Mouse (Mus musculus) layer of hippocampus, adult 18-20 months (tissue): ENCODE results near the gene Gm11937. TPM values are rescaled to one million over a fixed set of nuclear protein-coding genes. Genes with fewer than 3 reads are reported as not detected.
A peak's percentile ranks its signal among the peaks of the same experiment; 100 is the strongest.
"Not testable (repeated sequence)": the region's sequence is repeated elsewhere in the genome, so short reads cannot be mapped to it uniquely, and the experiment has no call there.

ENCODE experiments used
- DNase-seq, 2 experiments: peaks; one replicate each; pipeline ENCODE4 v3.0.0; 2022; ENCODE audit warnings: low spot score in 2 of 2
- long read RNA-seq: library from polyadenylated mRNA; stranded (forward); transcript quantifications from one replicate; pipeline ENCODE4 v2.0.0, GENCODE M21; 2021
- total RNA-seq, 2 experiments: library from RNA; stranded (reverse); gene quantifications; 2 replicates each; pipeline ENCODE4 v1.2.3; 2021

Gm11937 gene
- not detected for total RNA-seq
- long read RNA-seq, result 0 reads

DNA sequence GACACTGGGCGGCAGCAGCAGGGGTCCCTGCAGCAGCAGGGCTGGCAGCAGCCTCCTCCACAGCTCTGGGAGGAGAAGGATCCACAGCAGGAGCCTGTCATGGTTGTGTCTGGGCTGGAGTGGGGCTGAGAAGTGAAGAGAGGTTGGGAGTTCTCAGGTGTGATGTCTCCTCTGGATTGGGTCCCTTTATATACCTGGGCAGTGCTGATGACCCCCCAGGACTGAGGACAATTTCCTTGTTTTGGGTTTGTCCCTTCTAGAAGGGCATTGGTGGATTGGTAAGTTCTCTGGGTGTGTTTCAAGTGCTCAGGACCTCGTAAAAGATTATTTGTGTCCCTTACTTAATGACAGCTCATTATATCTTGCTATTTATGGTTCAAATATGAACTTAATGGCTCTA, at the start of gene Gm11937:
TSS of gene Gm11937 (minus strand) at position 101 of the 400 bp plus-strand sequence.
- not testable (repeated sequence) for DNase-seq

DNA sequence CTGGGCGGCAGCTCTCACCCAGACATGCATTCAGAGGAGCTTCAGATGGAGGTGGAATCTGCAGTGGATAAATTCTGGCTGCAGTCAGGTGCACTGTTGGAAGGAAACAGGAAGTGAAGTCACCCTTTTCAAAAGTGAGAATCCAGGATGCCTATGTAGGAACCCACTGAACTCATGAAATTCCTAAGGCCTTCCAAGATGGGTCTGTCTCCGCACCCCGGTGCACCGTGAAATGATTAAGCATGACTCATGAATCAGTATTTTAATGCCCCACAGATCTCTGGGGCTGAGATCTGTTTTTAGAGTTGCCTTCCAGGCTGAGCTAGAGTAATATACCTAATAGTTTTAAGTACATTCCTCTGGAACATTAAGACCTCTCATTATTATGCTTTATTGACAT, 49.3 kb upstream of the Gm11937 start:
- DNase-seq, result no peak

DNA sequence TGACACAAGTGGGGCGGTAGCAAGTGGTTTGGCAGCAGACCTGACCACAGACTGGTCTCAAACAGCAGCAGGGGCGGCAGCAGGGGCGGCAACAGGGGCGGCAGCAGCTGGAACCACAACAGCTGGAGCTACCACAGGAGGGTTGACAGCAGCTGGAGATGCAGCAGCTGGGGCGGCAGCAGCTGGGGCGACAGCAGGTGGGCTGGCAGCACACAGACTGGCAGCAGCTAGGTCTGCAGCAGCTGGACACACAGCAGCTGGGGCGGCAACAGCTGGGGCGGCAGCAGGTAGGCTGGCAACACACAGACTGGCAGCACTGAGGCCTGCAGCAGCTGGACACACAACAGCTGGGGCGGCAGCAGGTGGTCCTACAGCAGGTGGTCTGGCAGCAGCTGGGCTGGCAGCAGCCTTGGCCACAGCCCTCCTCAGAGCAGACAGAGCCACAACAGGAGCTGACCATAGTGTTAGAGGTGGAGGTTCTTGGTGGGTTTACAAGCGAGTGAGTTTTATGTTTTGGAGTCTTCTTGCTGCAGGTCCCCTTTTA, 48.5 kb upstream of the Gm11937 start, which contains the start of gene Gm11563:
TSS of gene Gm11563 (minus strand) at position 494 of the 544 bp plus-strand sequence.
- not testable (repeated sequence) for DNase-seq

DNA sequence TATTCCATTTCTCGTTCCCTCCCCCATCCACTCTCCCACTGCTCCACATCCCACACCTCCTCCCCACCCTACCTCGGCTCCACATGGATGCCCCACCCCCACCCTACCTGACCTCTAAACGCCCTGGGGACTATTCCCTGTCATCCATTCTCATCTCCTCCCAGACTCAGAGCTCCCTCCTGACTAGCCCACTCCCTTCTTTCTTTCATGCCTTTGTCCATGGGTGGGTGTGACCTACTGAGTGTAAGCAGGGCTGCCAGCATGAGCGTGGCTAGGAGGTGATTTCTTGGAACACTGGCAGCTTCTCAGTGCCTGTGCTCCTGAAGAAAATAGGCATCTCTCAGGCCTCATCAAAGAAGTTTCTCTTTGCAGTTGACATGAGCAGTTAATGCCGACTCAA, 47.1 kb upstream of the Gm11937 start:
- DNase-seq, result no peak

DNA sequence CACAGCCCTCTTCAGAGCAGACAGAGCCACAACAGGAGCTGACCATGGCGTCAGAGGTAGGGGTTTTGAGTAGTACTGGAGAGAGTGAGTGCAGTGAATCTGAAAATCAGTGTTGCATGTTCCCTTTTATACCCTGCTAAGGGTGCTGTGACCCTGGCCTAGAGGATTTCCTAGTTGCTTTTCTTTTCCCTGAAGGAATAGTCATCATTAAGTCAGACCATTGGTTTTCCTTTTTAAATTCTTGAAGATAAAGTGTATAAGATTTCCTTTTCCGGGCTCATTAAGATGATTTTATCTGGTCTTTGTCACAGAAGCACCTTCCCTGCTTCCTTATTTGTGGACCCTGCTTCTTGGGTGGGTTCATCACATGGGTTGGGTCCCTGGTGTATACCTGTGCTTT, 40.1 kb upstream of the Gm11937 start, which contains the start of gene Gm11555:
TSS of gene Gm11555 (minus strand) at position 101 of the 400 bp plus-strand sequence.
- DNase-seq, result no peak

DNA sequence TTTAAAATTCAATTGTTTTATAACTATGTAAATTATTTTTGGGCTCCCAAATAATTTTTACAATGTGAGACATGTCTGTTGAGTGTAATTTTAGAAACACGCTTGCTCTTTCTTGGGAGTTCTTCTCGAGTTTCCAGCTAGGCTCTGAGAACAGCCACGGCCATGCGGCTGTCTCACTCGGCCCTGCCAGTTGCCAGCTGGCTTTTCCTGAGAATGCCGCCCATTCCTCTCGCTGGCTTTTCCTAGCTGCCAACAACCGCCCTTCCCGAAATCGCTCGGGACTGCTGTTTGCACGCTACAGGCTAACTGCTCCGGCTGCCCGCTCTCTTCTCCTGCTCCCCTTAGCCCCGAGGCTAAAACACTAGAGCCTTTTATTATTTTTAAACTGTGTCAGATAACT, 36.5 kb upstream of the Gm11937 start:
- DNase-seq, result peak in 1 of 2 experiments; percentile 2

DNA sequence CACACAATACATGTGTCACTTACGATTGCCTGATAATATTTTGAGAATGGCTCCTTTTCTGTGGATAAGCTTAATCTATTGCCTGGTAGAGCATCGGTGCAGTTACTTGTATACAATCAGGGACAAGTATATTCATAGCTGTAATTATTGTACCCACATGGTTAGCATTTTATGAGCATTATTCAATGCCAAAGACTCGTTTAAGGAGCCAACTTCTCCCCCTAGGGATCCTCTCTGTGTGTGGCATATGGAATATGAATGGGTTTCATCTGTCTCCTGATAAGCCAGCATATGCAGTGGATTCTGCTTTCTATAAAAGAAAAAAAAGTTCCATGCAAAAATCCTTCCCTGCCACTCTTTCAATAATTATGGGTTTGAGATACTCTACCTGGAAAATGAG, 34.4 kb upstream of the Gm11937 start:
- peak in 1 of 2 experiments; percentile 47 for DNase-seq

DNA sequence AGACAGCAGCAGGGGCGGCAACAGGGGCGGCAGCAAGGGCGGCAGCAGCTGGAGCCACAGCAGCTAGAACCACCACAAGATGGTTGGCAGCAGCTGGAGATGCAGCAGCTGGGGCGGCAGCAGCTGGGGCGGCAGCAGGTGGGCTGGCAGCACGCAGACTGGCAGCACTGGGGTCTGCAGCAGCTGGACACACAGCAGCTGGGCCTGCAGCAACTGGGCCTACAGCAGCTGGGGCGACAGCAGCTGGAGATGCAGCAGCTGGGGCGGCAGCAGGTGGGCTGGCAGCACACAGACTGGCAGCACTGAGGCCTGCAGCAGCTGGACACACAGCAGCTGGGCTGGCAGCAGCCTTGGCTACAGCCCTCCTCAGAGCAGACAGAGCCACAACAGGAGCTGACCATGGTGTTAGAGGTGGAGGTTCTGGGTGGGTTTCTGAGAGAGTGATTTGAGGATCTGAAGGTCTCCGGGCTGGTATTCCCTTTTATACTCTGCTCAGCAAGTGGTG, 33.7 kb upstream of the Gm11937 start, which contains the start of gene Krtap4-7:
TSS of gene Krtap4-7 (minus strand) at position 455 of the 505 bp plus-strand sequence.
- not testable (repeated sequence) for DNase-seq

DNA sequence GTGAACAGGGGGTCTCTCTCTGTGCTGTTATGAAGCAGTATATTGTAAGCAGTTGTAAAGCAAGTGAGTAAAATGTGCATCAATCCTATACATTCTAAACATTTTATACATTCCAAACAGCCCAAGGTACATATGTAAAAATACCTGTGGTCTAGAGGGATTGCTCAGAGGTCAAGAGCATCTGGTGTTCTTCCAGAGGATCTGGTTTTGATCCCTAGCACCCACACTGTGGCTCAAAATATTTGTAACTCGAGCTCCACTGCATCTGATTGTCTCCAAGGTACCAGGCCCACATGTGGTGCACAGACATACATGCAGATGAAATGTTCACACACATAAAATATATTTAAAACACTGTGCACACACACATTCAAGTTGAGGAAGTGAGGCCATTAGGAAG, 30.9 kb upstream of the Gm11937 start:
- no peak for DNase-seq

DNA sequence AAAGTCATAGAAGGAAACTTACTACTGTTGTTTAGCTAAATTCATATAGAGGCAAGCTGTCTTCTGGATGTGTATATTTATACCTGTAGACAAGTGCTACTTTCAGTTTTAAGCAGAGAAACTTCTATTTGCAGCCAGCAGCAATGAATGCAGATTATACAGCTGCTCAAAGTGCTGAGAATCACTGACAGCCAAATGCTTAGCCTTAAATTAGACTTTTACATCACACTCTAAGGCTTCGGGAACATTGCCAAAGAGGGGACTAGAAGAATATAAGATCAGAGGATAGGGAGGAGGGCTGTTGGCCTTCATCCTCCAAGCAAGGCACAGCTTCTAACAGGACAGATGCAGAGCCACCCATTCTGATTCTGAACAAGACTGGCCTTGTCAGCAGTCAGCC, 27.1 kb upstream of the Gm11937 start:
- no peak for DNase-seq

DNA sequence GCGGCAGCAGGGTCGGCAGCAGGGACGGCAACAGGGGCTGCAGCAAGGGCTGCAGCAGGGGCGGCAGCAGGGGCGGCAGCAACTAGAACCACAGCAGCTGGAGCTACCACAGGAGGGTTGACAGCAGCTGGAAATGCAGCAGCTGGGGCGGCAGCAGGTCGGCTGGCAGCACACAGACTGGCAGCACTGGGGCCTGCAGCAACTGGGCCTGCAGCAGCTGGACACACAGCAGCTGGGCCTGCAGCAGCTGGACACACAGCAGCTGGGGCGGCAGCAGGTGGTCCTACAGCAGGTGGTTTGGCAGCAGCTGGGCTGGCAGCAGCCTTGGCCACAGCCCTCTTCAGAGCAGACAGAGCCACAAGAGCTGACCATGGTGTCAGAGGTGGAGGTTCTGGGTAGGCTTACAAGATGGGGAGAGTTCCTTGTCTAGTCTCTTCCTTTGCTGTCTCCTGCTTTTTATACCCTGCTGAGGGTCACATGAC, 24.7 kb upstream of the Gm11937 start, which contains the start of gene Krtap4-2:
TSS of gene Krtap4-2 (minus strand) at position 432 of the 482 bp plus-strand sequence.
- DNase-seq, result no peak

DNA sequence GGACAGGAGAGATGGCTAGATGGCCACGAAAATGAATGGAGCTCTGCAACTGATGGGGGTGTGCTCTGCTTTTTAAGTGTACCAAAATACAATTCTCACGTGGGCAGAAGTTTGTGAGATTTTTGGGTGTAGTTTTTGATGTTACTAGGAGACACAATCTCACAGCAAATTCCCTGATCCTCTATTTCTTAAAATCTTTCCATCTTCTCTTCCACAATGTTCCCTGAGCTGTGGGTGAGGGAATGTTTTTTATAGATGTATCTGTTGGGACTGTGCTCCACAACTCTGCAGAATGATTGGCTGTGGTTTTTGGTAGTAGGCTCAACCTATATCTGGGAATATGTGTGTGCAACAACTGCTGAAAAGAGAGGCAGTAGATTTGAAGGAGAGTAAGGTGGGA, 23.3 kb upstream of the Gm11937 start:
- DNase-seq, result no peak

DNA sequence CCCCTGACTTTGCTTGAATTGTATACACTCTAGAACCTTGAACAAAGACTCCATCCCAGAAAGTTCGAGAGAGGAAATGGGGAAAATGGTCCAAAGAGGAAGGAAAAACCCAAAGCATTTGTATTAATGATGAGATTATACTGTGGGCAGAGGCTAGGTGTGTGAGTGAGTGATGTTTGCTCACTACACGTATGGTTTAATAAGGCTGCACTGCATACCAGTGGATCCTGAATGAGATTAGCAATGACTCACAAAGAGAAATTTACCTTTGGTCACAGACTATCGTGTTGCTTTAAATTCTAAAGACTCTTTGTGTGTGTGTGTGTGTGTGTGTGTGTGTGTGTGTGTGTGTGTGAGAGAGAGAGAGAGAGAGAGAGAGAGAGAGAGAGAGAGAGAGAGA, 20.9 kb upstream of the Gm11937 start:
- no peak for DNase-seq

DNA sequence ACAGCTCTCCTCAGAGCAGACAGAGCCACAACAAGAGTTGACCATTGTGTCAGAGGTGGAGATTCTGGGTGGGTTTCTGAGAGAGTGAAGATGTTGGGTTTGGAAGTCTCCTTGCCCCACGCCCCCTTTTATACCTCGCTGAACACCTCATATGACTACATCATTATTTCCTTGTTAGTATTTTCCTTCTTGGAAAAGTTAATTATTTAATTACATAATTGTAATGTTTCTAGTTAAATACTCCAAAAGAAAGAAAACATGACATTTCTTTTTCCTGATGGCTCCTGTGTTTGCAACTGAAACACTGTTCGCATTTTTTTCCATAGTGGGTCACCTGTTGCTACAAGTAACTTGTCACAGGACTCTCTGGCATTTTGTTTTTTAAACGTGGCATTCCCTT, 18.1 kb upstream of the Gm11937 start, which contains the start of gene Krtap4-1:
TSS of gene Krtap4-1 (minus strand) at position 101 of the 400 bp plus-strand sequence.
- no peak for DNase-seq

DNA sequence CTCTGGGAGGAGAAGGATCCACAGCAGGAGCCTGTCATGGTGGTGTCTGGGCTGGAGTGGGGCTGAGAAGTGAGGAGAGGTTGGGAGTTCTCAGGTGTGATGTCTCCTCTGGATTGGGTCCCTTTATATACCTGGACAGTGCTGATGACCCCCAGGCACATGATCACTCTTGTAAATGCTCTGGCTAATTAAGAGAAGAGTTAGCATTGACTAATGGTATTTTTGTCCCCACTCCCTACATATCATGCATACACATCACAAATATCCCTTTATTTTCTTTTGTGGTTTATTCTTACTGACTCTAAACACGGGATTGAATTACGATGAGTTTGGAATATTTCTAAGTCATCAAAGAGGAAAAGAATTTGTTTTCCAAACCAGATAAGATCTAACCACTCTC, 10.3 kb upstream of the Gm11937 start, which contains the start of gene Gm11562:
TSS of gene Gm11562 (minus strand) at position 101 of the 400 bp plus-strand sequence.
- no peak for DNase-seq

DNA sequence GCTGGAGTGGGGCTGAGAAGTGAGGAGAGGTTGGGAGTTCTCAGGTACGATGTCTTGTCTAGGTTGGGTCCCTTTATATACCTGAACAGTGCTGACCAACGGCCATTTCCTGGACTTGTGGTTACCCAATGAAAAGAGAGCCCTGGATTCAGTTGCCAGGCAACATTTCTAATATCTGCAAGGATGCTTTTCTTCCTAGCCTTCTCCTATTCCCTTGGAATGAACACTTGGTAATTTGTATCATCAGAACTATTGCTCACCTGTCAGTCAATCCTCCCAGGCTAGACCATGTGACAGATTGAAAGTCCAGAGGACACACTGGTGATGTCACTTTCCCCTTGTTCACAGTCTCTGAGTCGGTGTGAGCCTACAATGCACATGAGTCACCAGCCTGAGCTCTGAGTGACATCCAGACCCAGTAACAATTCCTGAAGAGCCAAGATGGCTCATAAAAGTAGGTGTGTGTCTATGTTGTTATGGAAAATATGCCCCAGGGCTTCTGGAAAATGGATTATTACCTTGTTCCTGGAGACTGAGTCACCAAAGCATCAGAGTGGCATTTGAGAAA, 4.9 kb upstream of the Gm11937 start, which contains the start of gene Krtap2-4:
TSS of gene Krtap2-4 (minus strand) at position 51 of the 568 bp plus-strand sequence.
- no peak for DNase-seq

DNA sequence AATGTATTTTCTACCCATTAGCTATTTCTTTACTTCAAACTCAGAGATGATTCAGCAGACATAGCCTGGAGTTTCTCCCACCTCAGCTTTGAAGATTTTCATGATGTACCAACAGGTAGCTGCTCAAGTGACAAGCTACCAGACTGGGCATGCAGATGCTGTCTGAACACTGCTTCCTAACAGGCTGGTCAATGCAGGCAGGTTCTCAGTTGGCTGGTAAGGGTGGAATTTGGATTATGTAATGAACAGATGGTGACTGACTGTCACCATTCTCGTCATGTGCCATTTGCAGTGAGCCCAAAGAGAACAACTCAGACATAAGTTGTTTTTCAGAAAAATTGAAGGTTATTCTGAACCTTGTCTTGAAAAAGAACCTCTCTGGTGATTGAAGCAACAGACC, 863 bp downstream of the Gm11937 start:
- peak; percentile 42 to 62 for DNase-seq

DNA sequence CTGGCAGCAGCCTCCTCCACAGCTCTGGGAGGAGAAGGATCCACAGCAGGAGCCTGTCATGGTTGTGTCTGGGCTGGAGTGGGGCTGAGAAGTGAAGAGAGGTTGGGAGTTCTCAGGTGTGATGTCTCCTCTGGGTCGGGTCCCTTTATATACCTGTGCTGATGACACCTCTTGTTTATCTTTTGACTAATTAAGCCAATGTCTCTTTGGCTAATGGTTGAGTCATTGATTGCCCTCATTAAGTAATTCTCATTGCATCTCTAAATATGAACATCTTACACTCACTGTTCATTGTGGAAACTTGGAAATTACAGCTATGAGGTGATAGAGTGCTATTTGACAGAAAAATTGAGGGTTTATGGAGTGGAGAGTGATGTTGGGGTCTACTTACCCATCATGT, 6.8 kb downstream of the Gm11937 start, which contains the start of gene Gm11938:
TSS of gene Gm11938 (minus strand) at position 101 of the 400 bp plus-strand sequence.
- not testable (repeated sequence) for DNase-seq

DNA sequence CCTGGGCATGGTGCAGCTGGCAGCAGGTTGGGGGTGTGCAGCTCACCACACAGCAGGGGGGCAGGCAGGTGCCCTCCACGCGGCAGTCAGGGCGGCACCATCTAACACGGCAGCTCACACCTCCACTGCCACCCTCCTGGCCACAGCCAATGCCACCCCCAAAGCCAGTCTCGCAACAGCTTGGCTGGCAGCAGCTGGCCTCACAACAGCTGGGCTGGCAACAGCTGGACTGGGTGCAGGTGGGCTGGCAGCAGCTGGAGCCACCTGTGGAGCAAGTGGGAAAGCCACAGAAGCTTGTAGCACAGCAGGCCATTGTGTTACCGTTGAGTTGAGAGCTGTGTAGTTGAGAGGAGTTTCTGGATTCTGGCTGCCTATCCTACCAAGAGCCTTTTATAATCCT, 12.2 kb downstream of the Gm11937 start, which contains the start of gene Krtap9-3:
TSS of gene Krtap9-3 (minus strand) at position 364 of the 400 bp plus-strand sequence.
- DNase-seq, result not testable (repeated sequence)

DNA sequence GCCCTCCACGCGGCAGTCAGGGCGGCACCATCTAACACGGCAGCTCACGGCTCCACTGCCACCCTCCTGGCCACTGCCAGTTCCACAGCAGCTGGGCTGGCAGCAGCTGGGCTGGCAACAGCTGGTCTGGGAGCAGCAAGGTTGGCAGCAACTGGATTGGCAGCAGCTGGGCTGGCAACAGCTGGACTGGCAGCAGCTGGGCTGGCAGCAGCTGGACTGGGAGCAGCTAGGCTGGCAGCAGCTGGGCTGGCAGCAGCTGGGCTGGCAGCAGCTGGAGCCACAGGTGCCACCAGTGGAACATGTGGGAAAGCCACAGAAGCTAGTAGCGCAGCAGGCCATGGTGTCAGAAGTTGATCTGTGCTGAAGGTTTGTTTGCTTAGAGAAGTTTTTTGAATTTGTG, 19.0 kb downstream of the Gm11937 start, which contains the start of gene Krtap1-3:
TSS of gene Krtap1-3 (minus strand) at position 359 of the 400 bp plus-strand sequence.
- DNase-seq, result no peak

DNA sequence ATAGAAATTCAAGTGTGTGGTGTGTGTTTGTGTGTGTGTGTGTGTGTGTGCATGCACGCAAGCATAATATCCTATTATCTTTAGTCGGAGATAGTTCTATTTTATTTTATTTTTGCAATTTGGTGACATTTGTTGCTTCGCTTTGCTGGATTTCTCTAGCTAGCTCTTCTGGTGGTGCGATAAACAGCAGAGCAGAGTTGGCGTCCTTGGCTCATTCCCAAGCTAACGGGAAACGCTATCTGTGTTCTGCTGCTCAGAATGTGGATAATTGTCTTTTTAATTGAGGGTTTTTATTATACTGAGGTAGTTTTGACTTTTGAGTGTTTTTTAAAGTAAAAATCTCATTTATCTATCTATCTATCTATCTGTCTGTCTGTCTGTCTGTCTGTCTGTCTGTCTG, 24.9 kb downstream of the Gm11937 start:
- peak; percentile 46 to 83 for DNase-seq

DNA sequence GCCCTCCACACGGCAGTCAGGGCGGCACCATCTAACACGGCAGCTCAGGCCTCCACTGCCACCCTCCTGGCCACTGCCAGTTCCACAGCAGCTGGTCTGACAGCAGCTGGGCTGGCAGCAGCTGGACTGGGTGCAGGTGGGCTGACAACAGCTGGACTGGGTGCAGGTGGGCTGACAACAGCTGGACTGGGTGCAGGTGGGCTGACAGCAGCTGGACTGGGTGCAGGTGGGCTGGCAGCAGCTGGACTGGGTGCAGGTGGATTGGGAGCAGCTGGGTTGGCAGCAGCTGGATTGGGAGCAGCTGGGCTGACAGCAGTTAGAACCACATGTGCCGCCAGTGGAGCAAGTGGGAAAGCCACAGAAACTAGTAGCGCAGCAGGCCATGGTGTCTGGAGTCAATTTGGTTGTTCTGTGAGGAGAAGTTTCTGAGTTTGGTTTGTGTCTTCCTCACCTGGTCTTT, 26.7 kb downstream of the Gm11937 start, which contains the start of gene Krtap1-4:
TSS of gene Krtap1-4 (minus strand) at position 410 of the 460 bp plus-strand sequence.
- no peak for DNase-seq
